Mouse (Mus musculus) embryonic fibroblast, embryonic 13.5 days (primary cell): ENCODE results near the gene Thbs2.

Source experiments
- CTCF ChIP-seq: IDR thresholded peaks from 2 replicates; pipeline ENCODE4 v1.5.1; 2011; ENCODE audit warnings: mild to moderate bottlenecking, control low read depth, low read length, moderate library complexity, borderline replicate concordance; ENCODE audit not compliant: insufficient read depth
- POLR2A ChIP-seq: IDR thresholded peaks from 2 replicates; pipeline ENCODE4 v1.6.1; 2011; ENCODE audit warnings: low read depth, mild to moderate bottlenecking, control low read depth, low read length, moderate library complexity

- no peak for TF ChIP-seq CTCF
- TF ChIP-seq POLR2A: no peak
These were observed 4.2 kb upstream of the Thbs2 start for GRCm38 (mm10) chr17:14698188-14698587.
